Mouse (Mus musculus) 3134 (cell line): Measurements from ENCODE around the gene Ehbp1l1.
"Not testable (repeated sequence)": the region's sequence is repeated elsewhere in the genome, so short reads cannot be mapped to it uniquely, and the experiment has no call there.

ENCODE experiments used
- DNase-seq: peaks from one replicate; pipeline ENCODE4 v3.0.0-alpha.2; 2011; ENCODE audit warnings: low spot score; ENCODE audit not compliant: insufficient read length; ENCODE audit errors: extremely low read depth

Ehbp1l1 gene

GRCm38 (mm10) chr19:5711218-5711617 lies 14.9 kb downstream of the Ehbp1l1 start:
- DNase-seq: no peak

DNA sequence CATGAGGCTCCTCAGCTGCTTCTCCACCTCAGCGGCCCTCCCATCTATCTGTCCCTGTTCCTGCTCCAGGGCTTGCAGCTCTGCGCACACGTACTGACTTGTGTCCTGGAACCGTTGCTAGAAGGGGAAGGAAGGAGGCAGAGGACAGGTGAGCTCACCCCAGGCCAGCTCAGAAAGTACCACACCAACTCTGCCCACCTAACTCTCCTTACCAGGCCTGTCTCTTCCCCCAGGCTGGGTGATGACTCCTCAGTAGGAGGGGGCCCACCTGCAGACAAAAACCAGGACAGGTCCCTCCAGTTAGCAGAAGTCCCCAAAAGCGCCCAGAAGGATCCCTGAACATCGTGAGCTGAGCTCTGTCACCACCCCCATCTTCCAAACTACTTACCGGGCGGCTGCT lies 15.5 kb downstream of the Ehbp1l1 start:
- no peak for DNase-seq

DNA sequence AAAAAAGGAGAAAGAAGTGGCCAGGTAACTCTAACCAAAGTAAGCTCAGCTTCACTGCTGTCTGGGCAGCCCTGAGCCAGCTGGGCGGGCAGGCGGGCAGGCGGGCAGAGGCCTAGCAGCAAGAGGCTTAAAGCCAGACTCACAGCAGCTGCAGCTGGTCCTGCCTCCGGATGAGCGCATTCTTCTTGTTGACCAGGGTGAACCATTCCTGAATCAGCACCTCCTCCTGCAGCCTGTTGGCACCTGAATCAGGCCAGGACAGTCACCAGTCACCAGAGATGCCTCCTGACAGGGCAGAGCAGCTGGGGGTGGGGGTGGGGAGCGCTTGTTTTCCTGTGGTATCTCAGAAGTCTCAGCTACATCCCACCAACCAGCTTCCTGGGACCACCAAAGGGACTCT lies 16.0 kb downstream of the Ehbp1l1 start:
- DNase-seq: no peak

DNA sequence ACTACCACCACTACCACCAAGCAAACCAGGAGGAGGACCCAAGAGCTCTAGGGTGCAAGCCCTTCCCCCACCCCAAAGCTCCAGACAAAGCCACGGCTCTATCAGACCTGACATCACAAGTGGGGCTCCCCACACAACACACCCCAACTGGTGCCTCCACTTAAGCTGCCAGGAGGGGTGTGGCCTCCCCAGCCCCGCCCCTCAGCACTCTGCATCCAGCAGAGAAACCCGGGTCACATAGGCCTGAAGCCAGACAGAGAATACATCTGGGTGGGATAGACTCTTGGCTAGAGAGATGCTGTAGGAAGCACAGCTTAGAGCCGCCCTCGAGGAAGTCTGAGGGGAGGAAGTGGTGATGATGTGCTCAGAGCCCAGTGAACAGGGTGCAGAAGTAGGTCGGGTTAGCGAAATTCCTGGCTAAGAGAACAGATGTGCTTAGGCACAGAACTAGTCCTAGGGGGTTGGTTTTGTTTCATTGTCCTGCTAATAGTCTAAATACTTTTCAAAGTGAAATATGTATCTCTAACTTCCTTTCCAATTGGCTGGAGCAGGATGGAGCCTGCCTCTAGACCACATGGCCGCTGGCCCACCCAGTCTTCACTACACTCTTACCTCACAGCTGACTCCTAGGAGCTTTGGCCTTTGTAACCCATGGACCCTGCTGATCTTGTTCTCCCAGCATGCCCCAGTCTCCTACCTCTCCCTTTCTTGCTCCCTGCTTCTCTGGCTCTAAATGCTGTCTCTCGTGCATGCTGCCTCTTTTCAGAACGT lies 21.1 kb downstream of the Ehbp1l1 start:
- DNase-seq: no peak

DNA sequence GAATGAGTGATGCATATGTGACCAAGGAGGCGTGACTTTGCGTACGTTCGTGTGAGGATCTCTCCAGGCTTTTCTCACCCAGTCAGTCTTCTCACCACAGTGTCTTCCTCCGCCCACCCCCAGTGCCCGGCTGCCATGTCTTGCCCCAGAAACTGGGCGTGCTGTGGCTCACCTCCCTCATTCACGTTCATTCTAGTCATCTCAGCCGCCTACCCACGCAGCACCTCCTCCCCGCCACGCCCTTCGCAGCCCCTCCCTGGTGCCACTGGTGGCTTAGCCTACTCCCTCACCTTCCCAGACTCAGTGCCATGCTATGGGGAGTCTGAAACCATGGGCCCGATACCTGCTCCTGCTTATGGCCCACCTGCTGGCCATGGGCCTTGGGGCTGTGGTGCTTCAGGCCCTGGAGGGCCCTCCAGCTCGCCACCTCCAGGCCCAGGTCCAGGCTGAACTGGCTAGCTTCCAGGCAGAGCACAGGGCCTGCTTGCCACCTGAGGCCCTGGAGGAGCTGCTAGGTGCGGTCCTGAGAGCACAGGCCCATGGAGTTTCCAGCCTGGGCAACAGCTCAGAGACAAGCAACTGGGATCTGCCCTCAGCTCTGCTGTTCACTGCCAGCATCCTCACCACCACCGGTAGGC lies 21.8 kb downstream of the Ehbp1l1 start, which contains the start of gene Kcnk7:
Gene Kcnk7, plus strand, starts transcription at position 205 of the 638 bp plus-strand sequence.
- no peak for DNase-seq

DNA sequence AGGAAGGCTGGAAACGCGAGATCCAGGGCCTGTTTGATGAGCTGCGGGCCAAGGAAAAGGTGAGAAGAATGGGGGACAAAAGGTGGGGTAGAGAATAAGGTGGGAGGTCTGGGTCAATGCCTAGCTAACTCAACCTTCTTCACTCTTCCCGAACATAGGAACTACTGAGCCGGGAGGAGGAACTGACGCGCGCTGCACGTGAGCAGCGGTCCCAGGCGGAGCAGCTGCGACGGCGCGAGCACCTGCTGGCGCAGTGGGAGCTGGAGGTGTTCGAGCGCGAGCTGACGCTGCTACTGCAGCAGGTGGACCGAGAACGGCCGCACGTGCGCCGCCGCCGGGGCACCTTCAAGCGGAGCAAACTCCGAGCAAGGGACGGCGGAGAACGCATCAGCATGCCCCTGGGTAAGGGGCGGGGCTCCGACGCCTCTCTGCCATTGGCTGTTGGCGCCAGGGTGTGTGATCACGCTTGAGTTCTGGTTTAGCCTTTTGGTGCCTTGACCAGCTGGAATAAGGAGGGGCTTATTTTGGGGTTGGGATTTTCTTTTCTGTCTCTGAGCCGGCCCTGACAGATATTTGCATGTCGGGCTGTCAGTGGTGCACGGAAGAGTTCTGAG lies 30.2 kb downstream of the Ehbp1l1 start:
- no peak for DNase-seq

GRCm38 (mm10) chr19:5693801-5694200 lies 32.3 kb downstream of the Ehbp1l1 start:
- no peak for DNase-seq

DNA sequence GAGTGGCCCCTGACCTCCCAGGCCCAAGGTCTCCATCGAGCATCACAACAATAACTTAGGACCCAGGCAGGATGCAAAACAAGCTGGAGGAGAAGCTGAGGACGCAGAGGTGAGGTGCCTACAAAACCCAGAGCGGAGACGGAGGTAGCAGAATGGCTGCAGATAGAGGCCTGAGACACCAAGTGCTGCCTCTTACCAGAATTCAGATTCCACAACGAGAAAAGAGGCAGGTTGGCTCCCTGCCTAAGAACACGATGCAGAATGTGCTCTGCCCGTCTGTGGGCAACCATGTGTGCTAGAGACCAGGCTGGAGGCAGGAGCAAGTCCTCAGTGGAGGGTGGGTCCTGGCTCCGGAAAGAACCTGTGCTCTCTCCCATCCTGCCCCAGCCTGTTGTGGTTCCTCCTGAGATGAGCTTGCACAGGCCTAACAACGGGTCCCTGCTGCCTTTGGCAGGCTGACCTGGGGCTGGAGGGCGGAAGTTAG lies 33.2 kb downstream of the Ehbp1l1 start:
- no peak for DNase-seq

DNA sequence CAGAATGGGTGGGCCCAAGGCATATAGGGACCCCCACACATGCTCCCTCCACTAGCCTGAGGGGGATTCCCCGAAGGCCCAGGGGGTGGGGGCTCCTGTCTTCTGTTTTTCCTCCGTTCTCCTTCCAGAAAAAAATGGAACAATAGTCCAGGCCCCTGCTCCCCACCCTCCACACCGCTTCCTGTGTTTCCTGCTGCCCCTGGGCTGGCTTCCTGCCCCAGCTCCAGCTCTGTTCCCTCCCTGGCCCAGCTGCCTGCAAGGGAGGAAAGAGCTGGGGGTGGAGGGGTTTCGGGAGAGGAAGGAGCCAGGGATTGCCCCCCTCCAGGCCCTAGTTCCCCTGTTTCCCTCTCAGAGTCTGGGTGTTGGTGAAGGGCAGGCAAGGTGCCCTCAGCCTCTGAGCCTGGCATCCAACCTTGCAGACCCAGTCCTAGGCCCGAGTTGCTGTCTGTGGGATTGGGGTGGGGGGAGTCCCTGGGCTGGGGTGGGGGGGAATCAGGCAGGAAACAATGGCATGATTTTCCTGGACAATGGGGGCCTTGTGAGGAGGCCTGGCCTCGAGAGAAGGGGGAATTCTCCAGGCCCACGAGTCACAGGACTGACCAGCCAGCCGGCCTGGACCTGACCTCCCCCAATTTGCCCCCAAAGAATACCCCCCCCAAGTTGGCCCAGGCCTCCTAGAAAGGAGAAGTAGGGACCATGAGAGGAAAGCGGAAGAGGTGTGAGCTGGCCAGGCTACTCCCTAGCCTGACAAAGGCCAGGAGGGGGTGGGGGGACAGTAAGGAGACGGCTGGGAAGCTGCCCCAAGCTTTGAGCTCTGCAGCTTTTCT lies 33.8 kb downstream of the Ehbp1l1 start:
- DNase-seq: no peak

DNA sequence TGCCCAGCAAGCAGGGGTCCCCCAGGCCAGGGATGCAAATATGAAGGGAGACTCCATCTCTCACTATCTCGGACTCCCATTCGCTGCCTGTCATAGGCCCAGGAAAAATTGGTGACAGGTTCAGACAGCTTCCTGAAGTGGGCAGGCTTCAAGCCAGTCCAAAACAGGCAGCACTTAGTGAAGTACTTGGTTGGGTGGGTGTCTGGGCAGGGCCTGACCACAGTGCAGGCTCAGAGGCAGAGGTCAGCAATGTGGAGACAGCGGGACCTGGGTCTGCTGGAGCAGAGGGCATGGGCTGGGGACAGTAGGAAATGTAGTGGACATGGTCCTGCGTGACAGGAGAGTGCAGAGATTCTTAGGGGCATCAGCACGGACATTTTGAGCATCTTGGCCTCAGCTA lies 34.5 kb downstream of the Ehbp1l1 start:
- no peak for DNase-seq

DNA sequence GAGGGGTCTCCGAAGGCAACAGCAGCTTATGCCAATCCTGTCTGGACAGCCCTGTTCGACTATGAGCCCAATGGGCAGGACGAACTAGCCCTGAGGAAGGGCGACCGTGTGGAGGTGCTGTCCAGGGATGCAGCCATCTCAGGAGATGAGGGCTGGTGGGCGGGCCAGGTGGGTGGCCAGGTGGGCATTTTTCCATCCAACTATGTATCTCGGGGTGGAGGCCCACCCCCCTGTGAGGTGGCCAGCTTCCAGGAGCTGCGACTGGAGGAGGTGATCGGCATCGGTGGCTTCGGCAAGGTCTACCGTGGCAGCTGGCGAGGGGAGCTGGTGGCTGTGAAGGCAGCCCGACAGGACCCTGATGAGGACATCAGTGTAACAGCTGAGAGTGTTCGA lies 35.8 kb downstream of the Ehbp1l1 start:
- no peak for DNase-seq

DNA sequence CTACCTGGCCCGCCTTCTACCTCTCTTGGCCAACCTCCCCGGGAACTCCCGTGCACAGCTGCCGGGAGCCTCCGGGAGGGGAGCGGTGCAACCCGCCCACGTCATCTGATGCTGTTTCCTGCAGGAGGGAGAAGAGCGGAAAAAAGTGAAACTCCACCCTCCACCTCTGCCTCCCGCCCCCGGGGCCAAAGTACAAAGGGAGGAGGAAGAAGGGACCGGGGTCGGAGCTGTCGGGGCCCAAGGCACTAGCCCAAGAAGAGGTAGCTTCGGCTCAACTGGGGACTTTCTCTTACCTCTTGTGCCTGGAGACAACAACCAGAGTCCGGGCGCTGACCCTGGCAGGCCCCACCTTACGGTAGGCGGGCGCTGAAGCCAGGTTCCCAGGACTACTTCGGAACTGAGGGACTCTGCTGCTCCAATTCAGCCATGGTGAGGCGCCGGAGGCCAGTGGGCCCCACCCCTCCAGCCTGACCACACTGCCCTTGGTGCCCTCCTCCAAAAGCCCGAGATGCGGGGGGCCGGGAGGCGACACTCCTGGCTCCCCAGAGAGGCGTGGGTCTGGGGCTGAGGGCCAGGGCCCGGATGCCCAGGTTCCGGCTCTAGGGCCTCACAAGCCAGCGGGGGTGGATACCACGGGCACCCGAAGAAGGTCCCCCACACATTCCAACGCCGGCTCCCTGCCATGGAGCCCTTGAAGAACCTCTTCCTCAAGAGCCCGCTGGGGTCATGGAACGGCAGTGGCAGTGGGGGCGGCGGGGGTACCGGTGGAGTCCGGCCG lies 36.4 kb downstream of the Ehbp1l1 start:
- DNase-seq: peak; percentile 89

GRCm38 (mm10) chr19:5689088-5689428 lies 37.1 kb downstream of the Ehbp1l1 start:
- DNase-seq: no peak

DNA sequence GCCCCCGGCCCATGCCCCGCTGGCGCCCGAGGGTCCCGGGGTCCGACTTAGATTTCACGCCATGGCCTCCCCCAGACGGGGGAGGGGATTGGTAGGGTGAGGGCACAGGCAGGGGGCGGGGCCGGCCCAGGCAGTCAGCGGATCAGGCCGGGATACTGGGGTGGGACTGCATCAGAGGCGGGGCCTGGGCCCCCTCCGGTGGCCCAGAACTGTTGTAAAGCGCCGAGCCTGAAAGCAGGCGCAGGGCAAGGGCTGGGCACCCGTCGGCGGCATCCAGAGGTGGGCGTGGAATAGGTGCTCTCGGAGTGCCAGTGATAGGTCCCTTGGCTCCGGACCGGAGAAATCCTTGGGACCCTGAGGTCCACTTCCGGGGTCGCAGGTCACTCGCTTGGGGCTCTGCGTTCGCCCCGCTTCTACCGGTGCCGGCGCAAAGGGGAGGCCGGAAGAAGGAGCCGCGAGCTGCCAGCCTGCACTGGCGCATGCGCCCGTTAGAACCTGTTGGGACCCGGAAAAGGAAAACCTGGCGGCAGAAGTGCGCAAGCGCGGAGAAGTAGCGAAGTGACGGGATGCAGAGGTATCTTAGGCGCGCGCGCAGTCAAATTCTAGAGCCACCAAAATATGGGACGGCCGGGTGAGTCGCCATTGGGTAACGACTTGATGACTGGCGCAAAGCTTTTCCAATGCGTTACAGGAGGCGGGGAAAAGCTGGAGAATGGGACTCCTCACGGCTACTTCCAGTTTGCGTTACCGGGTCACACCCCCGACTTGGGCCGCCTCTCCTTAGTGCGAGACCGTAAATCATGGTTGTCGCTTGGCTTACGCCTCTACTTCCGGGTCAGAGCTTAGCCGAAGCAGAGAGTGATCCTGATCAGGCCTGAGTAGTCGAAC lies 37.7 kb downstream of the Ehbp1l1 start, which contains the start of the genes Map3k11 and Pcnx3:
Gene Map3k11, plus strand, starts transcription at position 543 of the 888 bp plus-strand sequence.
Gene Pcnx3, minus strand, starts transcription at position 709 of the 888 bp plus-strand sequence.
- DNase-seq: peak; percentile 93

GRCm38 (mm10) chr19:5687738-5688137 lies 38.4 kb downstream of the Ehbp1l1 start:
- no peak for DNase-seq

DNA sequence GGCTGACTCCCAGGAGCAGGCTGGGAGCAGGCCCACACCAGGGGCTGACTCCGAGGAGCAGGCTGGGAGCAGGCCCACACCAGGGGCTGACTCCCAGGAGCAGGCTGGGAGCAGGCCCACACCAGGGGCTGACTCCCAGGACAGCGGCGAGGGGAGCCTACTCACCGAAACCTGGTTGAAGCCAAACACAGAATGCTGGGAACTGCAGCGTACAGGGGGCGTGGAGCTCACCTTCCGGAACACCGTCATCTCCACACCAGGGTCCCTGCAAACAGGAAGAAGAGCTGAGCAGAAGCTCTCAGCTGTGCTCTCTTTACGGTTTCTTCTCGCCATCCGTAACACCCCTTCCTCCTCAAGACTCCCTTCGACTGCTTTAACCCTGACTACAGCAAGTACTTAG lies 39.2 kb downstream of the Ehbp1l1 start:
- not testable (repeated sequence) for DNase-seq

GRCm38 (mm10) chr19:5686437-5686836 lies 39.7 kb downstream of the Ehbp1l1 start:
- no peak for DNase-seq

DNA sequence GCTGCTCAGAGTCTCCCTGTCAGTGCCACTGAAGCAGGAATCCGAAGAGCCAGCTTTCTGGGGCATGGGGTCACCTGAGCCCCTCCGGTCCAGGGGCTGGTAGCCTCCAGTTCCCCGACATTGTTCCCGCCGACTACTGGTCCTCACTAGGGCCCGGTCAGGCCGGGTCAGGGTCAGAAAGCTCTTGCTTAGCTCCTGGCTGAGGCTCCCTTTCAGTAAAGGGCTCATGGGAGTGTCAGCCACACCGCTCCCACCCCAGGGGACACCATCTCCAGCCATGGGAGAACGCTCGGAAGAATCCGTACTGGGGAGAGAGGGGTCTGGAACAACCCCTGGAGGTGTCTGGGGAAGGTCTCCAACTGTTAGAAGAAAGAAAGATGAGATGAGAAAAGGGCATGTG lies 40.3 kb downstream of the Ehbp1l1 start:
- DNase-seq: no peak

GRCm38 (mm10) chr19:5685431-5685830 lies 40.7 kb downstream of the Ehbp1l1 start:
- no peak for DNase-seq
